Mouse (Mus musculus) retina, embryonic 14.5 days (tissue): Measurements from ENCODE around the gene Sox18.

Experiments used
- DNase-seq: peaks from one replicate; pipeline ENCODE4 v3.0.0-alpha.2; 2015; ENCODE audit warnings: low spot score

Sox18 gene

GRCm38 (mm10) chr2:181680716-181681117 is 9.3 kb upstream of the Sox18 start:
- DNase-seq = no peak

GRCm38 (mm10) chr2:181679951-181680715 is 8.7 kb upstream of the Sox18 start, which contains the start of gene Tcea2:
Gene Tcea2, plus strand, starts transcription at chr2:181680310.
- peak; percentile 73 for DNase-seq

GRCm38 (mm10) chr2:181678780-181679179 is 7.3 kb upstream of the Sox18 start:
- peak; percentile 90 for DNase-seq

DNA sequence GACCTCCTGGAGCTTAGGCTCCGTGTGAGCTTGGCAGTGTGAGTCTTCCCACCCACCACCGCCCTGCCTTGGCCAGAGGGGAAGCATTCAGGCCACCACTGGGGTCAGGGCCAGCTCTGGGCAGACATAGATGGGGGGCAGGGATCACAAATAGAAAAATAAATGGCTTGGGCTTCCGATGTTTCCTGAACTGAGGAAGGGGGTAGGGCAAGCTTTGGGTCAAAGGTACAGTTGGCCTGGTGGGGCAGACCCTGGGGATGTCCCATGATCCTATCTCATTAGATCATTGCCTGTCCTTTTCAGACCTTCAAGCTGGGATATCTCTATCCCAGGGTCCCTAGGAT is 6.3 kb upstream of the Sox18 start:
- no peak for DNase-seq

GRCm38 (mm10) chr2:181677096-181677754 is 5.8 kb upstream of the Sox18 start:
- DNase-seq = no peak

- DNase-seq = peak; percentile 51
Measured at GRCm38 (mm10) chr2:181676424-181676823, 5.0 kb upstream of the Sox18 start.

DNA sequence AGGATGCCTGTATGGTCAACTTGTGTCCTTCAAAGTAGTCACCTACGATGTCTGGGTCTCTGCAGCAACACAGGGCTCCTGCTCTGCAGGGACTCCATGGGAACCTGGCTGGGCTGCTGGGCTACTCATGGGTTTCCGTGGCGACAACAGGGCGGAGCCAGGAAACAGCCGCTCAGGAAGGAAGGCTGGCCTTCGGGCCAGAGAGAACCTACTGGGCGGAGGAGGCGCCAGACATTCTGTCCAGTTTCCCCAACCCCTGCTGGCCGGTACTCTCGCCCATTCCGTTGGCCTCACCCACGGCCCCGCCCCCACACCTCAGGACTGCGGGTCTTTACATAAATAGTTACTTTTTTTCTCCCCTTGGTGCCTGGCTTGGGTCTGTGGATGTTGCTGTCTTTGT is 4.0 kb upstream of the Sox18 start:
- peak; percentile 68 for DNase-seq

DNA sequence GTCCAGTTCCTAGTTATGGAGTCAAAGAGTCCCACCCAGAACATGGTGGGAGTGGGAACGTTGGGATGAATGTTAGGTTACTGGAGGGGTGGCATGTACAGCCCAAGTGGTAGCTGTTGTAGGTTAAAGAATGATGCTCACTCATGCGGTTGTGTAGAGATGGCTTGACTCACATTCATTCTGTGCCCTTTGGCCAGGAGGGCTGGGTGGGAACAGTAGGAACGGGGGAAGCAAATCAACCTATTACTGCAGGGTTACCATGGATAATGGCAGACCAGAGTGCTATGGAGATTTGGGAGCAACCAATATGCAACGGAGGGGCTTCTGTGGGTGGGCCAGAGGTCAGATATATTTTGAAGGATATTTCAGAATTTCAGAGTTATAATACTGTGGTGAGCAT is 3.5 kb upstream of the Sox18 start:
- DNase-seq = no peak

DNA sequence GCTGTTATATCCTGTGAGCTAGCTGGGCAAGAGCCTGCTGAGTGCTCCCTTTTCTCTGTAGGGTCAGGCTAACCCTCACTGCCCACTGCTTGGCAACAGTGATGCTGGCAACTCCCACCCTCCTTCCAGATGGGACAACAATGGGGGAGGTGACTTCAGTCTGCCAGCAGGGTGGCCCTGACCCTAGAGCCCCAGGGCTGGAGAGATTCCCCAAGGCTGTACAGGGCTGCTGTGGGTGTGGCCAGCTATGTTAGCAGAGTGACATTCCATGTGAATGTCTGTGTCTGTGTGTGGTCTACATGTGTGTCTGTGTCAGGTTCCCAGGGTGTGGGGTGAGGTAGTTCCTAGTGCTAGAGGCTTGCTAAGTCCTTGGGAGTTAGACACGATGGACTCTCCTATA is 2.1 kb upstream of the Sox18 start:
- peak; percentile 55 for DNase-seq

DNA sequence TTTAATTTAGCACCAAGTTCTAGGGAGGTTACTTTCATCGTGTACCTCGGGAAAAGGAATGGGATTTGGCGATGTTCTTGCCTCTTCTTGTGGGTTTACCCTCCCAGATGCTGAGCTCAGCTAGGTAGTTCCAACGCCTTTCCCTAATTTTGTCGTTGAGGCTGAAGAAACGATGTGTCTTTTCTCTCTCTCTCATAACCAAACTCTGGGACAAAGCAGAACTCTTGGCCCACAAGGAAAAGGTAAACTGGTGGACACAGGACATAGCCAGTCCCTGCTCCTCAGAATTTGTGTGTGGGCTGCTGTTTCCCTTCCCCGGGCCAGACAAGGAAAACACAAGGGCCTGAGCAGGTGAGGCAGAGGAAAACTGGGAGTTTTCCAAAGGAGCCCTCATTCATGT is 544 bp upstream of the Sox18 start:
- no peak for DNase-seq

DNA sequence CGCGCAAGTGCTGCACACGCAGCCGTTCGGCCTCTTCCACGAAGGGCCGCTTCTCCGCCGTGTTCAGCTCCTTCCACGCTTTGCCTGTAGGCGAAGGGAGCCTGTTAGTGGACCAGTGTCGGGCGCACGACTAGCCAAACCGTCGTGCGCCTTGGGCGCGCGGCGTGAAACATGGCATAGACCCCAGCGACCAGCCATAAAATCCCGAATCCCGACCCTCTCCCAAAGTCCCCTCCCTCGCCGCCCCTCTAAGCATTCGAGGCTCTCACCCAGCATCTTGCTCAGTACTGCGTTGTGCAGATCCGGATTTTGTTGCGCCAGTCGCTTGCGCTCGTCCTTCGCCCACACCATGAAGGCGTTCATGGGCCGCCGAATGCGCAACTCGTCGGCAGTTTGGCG is 528 bp downstream of the Sox18 start:
- no peak for DNase-seq

GRCm38 (mm10) chr2:181670285-181670912 is 1.0 kb downstream of the Sox18 start:
- DNase-seq = no peak

DNA sequence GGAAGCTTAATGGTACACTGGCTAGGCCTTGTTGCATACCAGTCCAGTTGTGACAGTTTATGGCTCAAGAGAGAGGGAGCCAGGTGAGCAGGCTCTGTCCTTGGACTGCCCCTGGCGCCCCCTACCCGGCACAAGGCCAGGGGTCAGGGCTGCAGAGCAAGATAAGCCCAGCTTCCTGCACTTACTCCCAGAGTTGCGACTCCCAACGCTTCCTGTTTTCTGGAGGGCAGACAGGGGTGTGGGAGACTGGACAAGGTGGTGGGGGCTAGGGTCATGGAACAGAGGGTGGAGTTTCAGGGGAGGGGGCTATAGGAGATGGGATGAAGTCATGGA is 8.2 kb downstream of the Sox18 start:
- DNase-seq = no peak

- no peak for DNase-seq
Measured at GRCm38 (mm10) chr2:181662620-181663297, 8.7 kb downstream of the Sox18 start.

DNA sequence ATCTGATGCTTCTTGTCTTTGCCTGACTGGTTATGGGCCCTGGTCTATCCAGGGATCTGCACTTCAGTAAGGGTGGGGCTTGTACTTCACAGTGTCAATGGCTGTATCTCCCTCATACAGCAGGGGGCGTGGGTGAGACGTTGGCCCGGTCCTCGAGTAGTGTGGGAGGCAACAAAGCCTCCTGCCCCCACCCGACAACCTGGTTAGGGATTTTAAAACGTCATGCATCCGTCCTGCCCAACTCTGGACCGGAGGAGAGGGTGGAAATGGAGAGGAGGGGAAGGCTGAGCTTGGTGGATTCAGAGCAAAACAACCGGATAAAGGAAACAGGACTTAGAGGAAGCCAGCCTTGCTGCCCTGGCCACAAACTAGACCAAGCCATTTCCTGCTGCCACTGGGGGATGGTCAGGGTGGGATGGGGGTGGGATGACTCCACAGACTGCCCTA is 11.8 kb downstream of the Sox18 start:
- DNase-seq = peak; percentile 78

- DNase-seq = peak; percentile 60
Measured at GRCm38 (mm10) chr2:181658930-181659555, 12.4 kb downstream of the Sox18 start.

GRCm38 (mm10) chr2:181658528-181658927 is 12.9 kb downstream of the Sox18 start:
- no peak for DNase-seq

GRCm38 (mm10) chr2:181657441-181657840 is 14.0 kb downstream of the Sox18 start:
- DNase-seq = no peak

DNA sequence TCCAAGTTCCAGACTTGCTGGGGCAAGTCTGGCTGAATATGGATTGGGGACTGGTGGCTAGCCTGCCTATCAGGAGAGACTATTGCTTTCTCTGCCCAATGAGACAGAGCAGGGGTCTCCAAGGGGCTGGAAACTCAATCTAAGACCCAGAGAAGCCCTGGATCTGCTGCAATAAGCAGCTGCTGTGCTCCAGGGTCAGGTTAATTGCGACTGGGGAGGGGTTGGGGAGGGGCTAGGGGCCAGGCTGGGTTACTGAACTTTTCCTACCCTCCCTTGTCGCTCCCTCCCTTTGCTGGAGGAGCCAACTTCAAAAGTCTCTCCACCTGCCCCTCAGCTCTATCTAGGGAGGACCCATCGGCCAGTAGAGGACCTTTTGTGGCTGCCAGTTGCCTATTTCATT is 14.7 kb downstream of the Sox18 start, which contains the start of gene Gm29797:
Gm29797 (plus strand) TSS at position 301 of the 400 bp plus-strand sequence.
- DNase-seq = no peak

DNA sequence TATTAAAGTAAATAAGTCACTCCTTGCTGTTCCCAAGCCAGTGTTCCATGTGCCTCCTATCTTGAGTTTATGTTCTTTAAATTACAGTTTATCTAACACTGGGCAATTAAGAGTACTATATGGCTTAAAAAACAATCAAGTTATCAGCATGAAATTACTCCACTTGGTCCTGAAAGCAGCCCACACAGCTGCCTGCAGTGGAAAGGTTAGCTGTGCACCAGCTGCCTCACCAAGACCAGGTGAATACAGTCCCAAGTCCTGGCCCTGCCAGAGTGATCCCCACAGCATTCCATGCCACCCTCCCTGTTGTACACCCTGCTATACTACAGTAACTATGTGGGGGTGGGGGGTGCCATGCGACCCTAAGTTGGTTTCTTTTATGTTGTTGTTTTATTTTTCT is 17.9 kb downstream of the Sox18 start:
- DNase-seq = no peak

DNA sequence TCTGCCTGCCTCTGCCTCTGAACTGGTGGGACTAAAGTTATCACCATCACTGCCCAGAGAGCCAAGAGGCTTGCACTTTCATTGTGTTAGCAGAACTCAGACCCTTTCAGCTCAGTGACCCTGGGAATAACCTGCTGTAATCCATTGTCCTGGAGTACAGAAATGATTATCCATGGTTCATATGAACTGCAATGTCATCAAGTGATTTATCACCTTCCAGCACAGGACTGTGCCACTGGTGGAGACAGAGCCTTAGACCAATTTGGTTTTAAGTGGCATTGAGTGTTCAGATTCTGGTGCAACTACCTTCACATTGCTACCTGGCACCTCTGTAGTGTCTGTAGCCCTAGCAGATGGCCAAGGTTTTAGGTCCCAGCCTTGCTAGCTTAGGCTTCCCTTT is 18.4 kb downstream of the Sox18 start:
- DNase-seq = no peak

GRCm38 (mm10) chr2:181648926-181649325 is 22.5 kb downstream of the Sox18 start:
- DNase-seq = no peak
